Mouse (Mus musculus) embryo, embryonic 10 days (tissue): ENCODE measurements at regions not wholly inside any gene's neighbourhood (a gene's known extent, or its start where the extent isn't known, plus 50 kb on each side); places are given as distances from the start of the nearest gene placed in this dataset.
"Not testable (repeated sequence)": the region's sequence is repeated elsewhere in the genome, so short reads cannot be mapped to it uniquely, and the experiment has no call there.

Source experiments
- DNase-seq: peaks from one replicate; pipeline ENCODE4 v3.0.0-alpha.2; 2015; ENCODE audit warnings: low spot score

DNA sequence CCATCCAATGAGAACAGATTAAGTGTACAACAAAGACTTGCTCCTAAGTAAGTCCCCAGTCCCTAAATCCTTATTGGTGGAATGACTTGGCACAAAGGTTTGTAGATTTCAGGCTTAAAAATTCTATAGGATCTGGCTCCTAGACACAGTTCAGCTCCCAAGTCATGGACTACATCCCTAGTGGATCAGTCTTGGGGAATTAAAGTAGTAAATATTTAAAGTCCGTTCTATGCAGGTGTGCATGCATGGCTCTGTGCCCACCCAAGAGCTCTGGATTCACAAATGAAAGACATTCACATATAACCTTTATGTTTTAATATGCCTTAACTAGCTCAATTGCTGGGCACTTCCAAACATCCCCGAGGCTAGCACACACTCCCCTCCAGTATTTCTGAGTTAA is 162.8 kb downstream of the Akr1d1 start:
- no peak for DNase-seq

DNA sequence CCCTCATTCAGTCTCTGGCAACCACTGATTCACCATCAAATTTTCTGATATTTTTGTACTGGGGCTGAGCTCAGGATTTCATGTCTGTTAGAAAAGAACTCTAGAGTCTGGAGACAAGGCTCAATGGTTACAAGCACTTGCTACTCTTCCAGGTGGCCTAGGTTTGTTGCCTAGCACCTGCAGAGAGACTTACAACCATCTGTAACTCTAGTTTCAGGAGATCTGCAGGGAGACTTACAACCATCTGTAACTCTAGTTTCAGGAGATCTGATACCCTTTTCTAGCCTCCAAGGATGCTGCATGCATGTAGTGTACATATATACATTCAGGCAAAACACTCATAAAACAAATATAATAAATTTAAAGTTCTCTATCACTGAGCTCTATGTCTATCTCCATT is 166.1 kb downstream of the Akr1d1 start:
- no peak for DNase-seq

DNA sequence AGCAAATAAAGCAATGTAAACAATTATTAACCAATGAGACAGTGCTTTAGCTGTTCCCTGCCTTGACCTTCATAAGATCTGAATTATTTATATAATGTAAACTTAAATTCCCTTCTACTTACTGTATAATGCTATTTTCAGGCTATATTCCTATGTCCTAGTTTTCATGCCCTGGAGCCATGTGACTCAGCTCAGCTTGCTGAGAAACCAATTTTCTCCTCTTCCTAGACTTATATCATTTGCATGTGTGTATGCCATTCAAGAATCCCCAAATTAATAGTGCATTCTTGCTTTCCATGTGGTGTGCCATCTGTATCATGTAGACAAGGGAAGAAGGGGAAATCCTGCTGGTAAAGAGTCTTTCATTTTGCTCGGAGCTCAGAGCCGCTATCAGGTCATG is 166.7 kb upstream of the Trim24 start:
- DNase-seq, result no peak

DNA sequence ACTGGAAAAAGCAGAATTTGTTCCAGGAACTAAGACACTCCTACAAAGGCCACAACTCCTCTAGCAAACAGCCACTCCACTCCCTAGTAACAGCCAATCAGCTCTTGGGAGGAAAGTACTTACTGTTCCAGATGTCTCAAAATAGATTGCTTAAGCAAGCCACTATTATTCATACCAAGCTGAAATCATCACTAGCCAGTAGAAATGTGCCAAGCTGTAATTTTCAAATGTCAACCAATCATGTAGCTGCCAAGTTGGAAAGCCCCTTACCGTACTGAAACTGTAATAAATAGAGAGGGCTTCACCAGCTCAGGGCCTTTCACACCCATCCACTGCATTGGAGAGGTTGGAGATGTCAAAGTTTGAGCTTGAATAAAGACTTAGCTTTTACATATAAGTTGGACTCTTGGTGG is 164.9 kb upstream of the Trim24 start:
- no peak for DNase-seq

DNA sequence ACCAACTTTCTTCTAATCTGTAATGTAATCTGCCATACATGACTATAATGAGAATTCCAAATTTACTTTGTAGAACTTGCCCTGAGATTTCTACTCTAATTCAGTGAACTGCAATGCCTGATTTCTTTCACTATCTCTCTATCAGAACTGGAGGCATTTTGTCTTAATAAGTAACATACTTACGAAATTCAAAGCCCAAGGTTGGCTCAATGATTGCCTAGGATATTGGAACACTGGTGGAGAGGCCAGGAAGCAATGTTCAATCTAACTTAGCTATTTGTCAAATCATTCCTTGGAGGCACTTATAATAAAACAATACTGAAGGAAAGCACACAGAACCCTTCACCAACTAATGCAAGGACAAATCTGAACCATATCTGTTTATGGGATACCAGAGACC is 162.9 kb upstream of the Trim24 start:
- not testable (repeated sequence) for DNase-seq

DNA sequence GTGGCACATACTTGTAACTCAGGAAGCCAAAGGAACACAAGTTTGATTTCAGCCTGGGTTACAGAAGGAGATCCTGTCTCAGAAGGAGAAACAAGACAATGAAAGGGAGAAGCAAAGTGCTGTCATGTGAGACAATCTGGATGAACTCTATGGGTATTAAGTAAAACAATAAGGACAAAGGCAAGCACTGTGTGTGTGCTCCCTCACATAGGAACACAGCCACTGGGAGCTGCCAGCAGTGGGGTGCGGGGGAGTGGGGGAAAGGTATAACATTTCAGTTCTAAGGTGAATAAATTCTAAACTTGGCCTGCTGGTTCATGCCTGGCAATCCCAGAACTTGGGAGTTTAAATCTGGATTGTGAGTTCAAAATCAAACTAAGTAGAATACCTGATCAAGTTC is 158.8 kb upstream of the Trim24 start:
- DNase-seq, result no peak

DNA sequence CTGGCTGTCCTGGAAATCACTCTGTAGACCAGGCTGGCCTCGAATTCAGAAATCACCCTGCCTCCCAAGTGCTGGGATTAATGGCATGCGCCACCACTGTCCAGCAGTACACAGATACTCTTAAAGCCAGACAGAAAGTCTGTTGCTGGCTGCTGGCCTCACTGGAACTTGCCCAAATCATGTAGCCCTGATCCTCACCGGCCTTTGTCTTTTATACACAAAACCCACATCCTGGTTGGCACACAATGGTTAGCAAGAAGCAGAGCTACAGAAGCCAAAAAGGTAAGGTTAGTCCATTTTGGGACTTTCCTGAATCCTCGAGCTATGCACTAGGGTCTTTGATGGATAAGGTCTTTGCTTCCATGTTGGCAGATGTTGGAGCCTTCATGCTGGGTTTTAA is 157.2 kb upstream of the Trim24 start:
- no peak for DNase-seq

DNA sequence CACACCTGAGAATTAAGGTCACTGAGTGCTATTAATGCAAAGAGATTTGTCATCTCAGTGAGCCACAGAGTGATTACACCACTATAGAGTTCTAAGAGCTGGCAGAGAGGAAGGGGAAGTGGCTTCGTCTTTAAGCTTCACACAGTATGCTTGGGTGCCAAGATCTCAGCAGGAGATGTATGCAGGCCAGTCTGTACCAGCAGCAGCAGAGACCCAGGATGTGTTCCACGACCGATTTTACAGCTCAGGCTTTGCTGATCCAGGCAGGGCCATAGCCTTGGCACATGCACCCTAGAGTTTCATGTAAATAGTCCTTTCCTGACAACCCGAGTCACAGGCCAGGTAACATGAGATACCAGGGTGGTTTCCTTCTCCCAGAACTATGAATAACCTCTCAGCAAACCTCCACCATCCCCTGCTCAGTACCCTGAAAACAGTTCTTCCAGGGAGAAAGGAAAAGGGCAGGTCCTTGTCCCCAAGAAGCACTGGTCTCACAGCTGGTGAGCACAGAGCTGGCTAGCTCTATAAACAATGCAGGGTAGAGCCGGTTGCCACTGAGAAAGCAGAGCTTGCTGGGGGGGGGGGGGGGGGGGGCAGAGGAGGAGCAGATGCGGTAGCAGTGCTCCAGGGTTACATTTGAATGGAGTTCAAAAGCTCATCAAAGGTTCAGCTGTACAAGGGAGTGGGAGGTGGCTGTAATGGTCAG is 156.2 kb upstream of the Trim24 start:
- no peak for DNase-seq

DNA sequence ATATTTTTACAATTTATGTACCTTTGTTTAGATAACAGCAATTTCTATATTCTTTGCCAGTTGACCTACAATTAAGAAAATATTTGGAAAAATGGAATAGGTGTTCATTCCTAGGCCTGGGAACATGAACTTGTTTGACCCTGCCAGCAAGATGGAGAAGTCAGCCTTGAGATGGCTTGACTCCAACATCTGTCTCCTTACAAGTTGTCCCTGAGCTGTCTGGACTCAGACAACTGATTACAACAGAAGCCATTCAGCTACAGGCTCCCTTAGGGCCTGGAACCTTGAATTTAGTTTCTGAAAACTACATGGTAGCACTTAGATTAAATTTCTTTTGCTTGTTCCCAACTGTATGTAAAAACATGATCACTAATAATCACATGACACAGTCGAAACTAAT is 148.9 kb upstream of the Trim24 start:
- DNase-seq, result no peak

DNA sequence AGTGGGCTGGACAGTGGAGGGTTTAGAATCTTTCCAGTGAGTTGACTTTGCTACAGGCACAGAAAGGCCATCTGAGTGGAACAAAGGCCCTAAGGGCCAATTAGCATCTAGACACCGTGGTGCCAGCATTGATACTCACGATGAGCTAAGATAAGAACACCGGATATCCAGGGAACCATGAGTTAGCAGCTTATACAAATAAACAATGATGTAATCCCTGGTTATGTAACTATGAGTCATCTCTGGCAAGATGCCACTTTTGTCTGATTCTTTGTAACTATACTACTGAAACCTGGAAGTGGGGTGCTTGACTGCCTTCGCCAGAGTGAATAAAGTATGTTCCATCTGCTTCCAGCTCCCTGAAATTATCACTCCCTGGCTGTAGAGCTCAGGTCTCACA is 147.3 kb upstream of the Trim24 start:
- no peak for DNase-seq

DNA sequence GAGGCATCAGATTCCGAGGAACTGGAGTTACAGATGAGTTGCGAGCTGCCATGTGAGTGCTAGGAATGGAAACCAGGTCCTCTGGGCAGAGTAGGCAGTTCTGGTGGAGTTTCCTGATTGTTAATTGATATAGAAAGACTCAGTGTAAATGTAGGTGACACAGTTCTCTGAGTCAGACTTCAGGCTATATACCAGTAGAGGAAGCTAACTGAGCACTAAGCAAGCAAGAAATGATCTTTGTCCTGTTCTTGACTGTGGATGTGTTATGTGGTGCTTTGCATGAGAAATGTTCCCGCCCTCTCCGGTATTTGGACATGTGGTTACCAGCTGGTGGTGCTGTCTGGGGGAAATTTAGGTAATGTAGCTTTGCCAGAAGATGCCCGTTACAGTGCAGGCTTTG is 146.4 kb upstream of the Trim24 start:
- DNase-seq, result no peak

DNA sequence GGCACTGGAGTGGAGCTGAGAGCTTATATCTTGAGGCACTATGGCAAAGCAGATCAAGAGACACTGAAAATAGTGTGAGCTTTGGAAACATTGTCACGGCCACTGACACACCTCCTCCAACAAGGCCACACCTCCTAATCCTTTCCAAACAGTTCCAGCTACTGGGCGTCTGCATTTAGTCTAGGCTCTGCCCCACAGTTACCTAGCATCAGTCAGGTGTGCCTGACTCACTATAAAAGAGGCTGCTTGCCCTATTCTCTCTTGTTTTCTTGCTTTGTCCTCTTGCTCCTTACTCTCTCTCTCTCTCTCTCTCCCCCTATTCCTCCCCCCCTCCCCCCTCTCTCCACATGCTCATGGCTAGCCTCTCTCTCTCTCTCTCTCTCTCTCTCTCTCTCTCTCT is 142.0 kb upstream of the Trim24 start:
- DNase-seq, result no peak

DNA sequence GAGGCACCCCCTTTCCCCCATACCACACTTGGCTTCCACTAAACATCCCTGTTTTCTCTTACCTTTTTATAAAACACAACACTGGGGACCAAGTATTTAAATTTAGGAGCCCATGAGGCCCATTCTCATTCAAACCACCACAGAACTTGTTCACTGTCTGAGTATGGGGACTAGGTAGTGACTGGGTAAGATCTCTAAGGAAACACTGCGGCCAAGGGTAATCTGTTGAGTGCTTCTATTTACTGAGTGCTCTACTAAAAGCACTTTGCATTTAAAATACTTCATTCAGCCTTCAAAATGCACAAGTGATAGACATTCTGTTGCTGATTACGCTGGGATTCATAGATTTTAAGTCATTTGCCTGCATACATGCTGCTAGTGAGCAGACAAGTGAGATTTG is 141.4 kb upstream of the Trim24 start:
- no peak for DNase-seq

DNA sequence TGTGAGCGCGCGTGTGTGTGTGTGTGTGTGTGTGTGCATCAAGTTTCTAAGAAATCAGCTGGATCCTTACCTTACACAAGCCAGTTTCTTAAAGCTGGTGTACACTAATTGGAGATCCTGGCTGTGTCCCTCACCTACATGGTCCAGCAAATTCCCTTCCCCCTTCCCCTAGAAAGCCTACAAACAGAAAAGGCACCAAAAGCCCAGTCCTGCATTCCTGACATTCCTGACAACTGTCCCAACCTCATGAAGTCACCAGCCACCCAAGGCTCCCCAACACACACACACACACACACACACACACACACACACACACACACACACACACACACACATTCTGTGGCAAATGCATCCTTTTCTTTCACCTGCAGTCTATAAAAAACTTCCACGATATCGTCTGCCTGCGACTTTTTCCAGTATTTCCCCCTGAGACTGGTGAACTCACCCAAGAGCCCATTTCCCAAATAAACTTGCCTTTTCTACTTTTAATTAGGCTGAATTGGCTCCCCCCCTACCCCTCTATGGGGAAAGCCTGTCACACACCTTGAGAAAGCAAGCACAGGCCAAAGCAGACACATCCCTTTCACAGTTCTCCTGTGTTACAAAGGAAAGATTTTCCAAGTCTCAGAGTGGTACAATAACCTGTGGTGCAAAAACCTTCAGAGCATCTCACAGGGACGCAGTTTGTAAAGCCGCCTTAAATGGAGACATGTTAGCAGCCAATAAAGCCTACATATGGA is 139.9 kb upstream of the Trim24 start:
- DNase-seq, result peak; percentile 34

DNA sequence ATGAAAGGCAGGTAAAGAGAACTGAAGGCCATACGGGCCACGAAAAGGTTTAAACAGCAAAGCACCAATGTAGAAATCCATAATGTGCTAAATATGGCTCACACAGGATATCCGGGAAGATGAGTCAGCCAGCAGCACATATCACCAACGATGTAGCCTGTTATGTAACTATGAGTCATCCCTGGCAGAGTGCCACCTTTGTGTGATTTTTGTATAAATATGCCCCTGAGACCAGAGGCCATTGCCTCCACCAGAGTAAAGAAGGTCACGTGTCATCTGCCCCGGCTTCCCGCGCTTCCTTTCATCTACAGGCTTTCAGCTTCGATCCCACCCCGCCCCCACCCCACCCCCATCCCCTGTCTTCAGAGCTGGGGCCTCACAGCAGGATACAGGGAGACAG is 138.2 kb upstream of the Trim24 start:
- peak; percentile 55 for DNase-seq

DNA sequence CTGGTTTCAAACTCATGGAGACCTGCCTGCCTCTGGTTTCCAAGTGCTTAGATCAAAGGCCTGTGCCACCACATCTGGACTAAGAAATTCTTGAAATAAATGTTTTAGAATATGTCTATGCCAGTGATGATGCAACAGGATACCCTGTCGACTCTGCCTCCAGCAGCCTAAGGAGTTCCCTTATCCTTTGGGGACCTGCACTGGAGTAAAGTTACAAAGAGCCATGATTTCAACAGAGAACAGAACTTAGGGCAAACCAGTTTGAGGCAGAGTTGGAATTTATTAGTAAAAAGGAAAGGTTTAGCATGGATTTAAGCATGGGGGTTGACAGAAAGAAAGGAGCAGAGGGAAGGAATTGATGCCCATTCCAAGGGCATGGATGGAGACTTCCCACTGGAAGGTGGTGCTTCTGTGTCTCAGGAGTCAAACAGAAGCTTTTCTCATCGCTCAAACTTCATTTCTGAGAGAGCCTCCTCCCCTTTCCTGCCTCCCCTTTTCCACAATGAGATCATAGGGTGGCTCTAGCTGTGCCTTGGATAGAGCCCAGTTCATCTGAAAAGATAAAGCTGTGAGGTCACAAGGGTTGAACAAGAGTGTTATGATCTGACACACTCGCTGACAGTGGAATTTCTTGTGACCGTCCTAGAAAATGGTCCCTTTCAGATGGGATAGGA is 135.2 kb upstream of the Trim24 start:
- no peak for DNase-seq

DNA sequence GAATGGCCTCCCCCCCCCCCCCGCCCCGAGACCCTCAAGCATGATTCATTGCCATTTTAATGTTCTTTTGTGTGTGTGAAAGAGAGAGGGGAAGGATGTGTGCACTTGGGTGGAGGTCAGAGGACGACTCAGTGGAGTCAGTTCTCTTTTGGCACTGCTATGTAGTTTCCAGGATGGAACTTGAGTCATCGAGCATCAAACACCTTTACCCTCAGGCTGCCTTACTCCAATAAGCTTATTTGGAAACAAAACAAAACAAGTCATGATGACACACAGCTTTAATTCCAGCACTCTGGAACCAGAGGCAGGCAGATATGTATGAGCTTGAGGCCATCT is 134.7 kb upstream of the Trim24 start:
- no peak for DNase-seq

DNA sequence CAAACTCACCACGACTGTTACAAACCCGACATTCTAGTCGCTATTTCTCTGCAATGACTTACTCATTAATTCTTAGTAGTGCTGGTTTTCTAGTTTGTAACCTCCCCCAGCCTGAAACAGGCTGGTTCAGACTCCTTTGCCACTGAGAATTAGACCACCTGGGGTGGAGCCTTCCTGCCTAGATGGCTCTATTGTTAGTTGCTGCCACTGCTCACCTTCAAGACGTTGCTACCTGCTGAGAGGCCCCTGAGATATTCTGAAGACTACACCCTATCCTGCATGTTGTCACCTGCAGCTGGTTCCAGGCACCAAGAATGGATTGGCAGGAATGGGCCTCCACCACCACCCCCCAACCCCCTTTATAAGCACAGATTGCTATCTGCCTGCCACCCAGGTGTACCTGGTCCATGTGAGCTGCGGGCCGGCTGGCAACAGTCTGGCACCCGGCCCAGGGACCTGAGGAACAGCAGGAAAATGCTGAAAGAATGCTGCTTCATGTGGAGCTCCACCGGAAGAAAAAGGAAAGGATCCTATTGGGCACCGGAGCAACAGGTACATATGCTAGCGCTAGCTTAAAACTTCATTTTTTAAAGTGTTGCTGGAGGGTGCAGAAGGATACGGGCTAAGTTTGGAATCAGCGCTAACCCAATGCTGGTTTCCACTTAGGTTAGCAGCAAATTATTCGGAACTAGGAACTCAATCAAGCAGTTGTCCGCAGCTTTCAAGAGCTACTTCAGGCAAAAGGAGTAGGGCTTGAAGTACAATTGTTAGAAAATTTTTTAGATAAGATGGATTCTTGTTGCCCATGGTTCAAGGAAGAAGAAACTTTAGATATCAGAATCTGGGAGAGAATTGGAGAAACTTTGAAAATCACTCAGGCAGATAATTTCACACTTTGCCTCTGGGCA is 129.4 kb upstream of the Trim24 start:
- no peak for DNase-seq

DNA sequence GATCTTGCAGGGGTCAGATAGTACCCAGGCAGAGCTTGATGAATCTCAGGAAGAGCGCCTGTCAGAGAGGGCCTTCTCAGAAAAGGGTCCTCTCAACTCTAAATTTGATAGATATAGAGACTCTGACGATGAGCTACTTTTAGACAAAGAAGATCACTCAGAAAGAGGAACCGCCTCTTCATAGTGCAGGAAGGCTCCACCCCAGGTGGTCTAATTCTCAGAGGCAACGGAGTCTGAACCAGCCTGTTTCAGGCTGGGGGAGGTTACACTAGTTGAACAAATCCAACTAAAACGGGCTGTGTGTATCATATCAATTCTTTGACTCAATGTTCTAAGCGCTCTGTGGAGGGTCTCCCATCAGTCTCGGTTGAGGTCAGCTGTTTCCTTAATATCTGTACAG is 128.7 kb upstream of the Trim24 start:
- DNase-seq, result not testable (repeated sequence)

DNA sequence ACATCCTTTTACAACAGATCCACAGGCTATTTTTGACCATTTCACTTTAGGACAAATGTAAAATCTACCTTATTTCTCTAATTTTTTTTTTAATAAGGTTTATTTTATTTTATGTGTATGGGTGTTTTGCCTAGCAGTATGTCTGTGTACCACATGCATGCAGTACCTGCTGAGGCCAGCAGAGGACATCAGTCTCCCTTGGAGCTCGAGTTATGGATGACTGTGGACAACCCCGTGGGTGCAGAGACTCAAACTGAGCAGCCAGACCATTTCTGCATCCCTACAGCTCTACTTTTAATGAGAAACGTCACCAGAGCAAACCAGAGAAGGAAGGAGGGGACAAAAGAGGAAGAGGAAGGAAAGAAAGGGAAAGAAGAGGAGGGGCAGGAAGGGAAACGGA is 125.9 kb upstream of the Trim24 start:
- DNase-seq, result no peak

DNA sequence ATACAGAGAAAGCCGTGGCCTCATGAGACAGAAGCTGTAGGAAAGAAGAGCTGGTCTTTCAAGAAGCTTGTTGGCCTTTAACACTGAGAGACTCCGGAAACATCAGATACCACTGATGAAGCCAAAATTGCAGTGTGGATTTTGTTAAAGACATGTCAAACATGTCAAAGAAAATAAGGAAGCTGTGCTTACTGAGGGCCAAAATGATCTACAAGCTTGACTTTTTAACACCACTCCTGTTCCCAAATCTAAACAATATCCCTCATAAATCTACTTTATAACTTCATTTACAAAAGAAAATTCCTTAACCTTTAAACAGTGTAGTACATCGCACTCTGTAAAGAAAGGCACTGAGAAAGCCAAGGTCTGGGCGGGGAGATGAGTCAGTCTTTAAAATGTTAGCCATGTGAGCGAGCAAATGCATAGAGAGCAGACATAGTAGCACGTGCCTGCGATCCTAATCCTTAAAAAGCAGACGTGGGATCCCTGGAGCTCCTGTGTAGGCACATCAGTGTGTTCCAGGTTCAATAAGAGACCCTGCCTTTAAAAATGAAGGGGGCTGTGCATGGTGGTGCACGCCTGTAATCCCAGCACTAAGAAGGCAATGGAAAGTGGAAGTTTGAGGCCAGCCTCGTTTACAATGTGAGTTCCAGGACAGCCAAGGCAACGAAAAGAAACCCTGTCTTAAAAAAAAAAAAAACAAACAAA is 125.1 kb upstream of the Trim24 start:
- DNase-seq, result no peak

DNA sequence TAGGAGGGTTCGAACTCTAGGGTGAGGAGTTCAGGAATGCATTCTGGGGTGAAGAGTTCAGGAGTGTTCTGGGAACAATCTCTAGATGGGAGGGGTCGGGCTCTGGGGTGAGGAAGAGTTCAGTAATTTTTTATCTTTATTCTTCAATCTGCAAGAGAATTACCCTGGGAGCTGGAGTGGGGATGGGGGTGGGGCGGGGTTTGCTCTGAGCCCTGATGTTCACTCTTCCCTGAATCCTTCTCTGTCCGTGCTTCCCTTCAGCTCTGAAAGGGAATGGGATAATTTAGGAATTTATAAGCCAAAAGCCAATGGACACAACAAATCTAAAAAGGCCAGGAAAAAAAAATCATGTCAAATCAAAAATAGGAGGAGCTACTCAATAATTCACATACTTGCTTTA is 122.8 kb upstream of the Trim24 start:
- not testable (repeated sequence) for DNase-seq
